In genomic region chr17:35752221-35752811, GRCm38 (mm10) we compare ENCODE assay signal across 9 mouse cellular contexts. TPM values are rescaled to one million over a fixed set of nuclear protein-coding genes. Genes with fewer than 3 reads are reported as not detected.
DNase-seq lines count a peak whose midpoint lies in the region; ATAC-seq and TF ChIP-seq lines count a peak whose summit lies in the region.
"Had no signal": no experiment of that assay in that cellular context is flagged by ENCODE, and none has a peak within 500 bp of the region (broad histone marks: within the 10 kb centered on the region; RNA-seq: fewer than 3 reads in every experiment).

No protein-coding gene starts in this region.

- H3K4me1 ChIP-seq in hindbrain, postnatal 0 days (ENCODE audit: insufficient read depth, low read length): no peaks in the 10 kb centered on the region; the same call in 1 of the 2 replicates
- peaks cover 54% of the 10 kb centered on the region for H3K4me1 ChIP-seq in liver, embryonic 15.5 days (replicated peaks)
- H3K4me1 ChIP-seq in olfactory bulb, adult 2 months (ENCODE audit: control insufficient read depth, insufficient read depth, low read length): peaks cover 10% of the 10 kb centered on the region
- no peaks in the 10 kb centered on the region for H3K4me1 ChIP-seq in intestine, postnatal 0 days (replicated peaks; ENCODE audit: control insufficient read depth, insufficient read depth, low read length)

- no peak for TF ChIP-seq POLR2A in olfactory bulb, adult 2 months (IDR thresholded peaks at IDR 0.05; ENCODE audit: insufficient read depth, low read depth, low read length)

- WGBS in hindbrain, postnatal 0 days: 15% methylated on average over 7 of the region's 7 CpGs
- 23% methylated on average over 7 of the region's 7 CpGs for WGBS in liver, embryonic 15.5 days (ENCODE audit: insufficient replicate concordance)
- WGBS in olfactory bulb, adult 2 months: 31% methylated on average over 7 of the region's 7 CpGs
- 51% methylated on average over 7 of the region's 7 CpGs for WGBS in intestine, postnatal 0 days

- no peaks in the 10 kb centered on the region for H3K36me3 ChIP-seq in hindbrain, postnatal 0 days (ENCODE audit: insufficient read depth, low read length)
- H3K36me3 ChIP-seq in liver, embryonic 15.5 days (replicated peaks): no peaks in the 10 kb centered on the region
- no peaks in the 10 kb centered on the region for H3K36me3 ChIP-seq in intestine, postnatal 0 days (ENCODE audit: control insufficient read depth, insufficient read depth)

- no peaks in the 10 kb centered on the region for H3K27me3 ChIP-seq in hindbrain, postnatal 0 days (ENCODE audit: insufficient read depth, low read length)
- no peaks in the 10 kb centered on the region; the same call in 1 of the 2 replicates for H3K27me3 ChIP-seq in liver, embryonic 15.5 days
- H3K27me3 ChIP-seq in intestine, postnatal 0 days (replicated peaks; ENCODE audit: control insufficient read depth, insufficient read depth, low read length): no peaks in the 10 kb centered on the region

- no peak for TF ChIP-seq CTCF in hindbrain, postnatal 0 days (IDR thresholded peaks at IDR 0.05; ENCODE audit: low read depth)
- TF ChIP-seq CTCF in olfactory bulb, adult 2 months (IDR thresholded peaks at IDR 0.05; ENCODE audit: insufficient read depth, low read depth, low read length): no peak
- TF ChIP-seq CTCF in intestine, postnatal 0 days (IDR thresholded peaks at IDR 0.05; ENCODE audit: low read depth): no peak

- no peak overlapping the region for H3K4me3 ChIP-seq in hindbrain, postnatal 0 days (ENCODE audit: low read length)
- H3K4me3 ChIP-seq in liver, embryonic 15.5 days (replicated peaks): no peak overlapping the region
- no peak overlapping the region for H3K4me3 ChIP-seq in olfactory bulb, adult 2 months (ENCODE audit: insufficient read depth, low read depth, low read length)
- no peak overlapping the region for H3K4me3 ChIP-seq in intestine, postnatal 0 days (ENCODE audit: low read depth, low read length)

- 0 out of 2 replicates have a peak overlapping the region, but pooled peaks have one; percentile 14 for H3K4me2 ChIP-seq in hindbrain, postnatal 0 days (ENCODE audit: low read depth, low read length)
- H3K4me2 ChIP-seq in liver, embryonic 15.5 days: no peak overlapping the region
- H3K4me2 ChIP-seq in intestine, postnatal 0 days (replicated peaks; ENCODE audit: low read depth): no peak overlapping the region

- peak; percentile 50 for DNase-seq in cerebellum, adult 11-12 months
- peak; percentile 64 for DNase-seq in testis, postnatal 10 days (ENCODE audit: low spot score)
- DNase-seq in testis, postnatal 14 days (ENCODE audit: low spot score): no peak
- DNase-seq in hindbrain, postnatal 0 days (ENCODE audit: low spot score): peak; percentile 82

- H3K27ac ChIP-seq in hindbrain, postnatal 0 days: peak overlapping the region; percentile 59
- H3K27ac ChIP-seq in liver, embryonic 15.5 days (replicated peaks): peak overlapping the region; percentile 45; the same call in 1 of the 2 replicates
- 0 out of 2 replicates have a peak overlapping the region, but pooled peaks have one; percentile 51 for H3K27ac ChIP-seq in olfactory bulb, adult 2 months (ENCODE audit: insufficient read depth, low read depth, low read length)
- no peak overlapping the region for H3K27ac ChIP-seq in intestine, postnatal 0 days (ENCODE audit: low read depth, low read length)
- H3K27ac ChIP-seq: liver, embryonic 14.5 days had no signal

- no peak; the same call in 1 of the 2 replicates for ATAC-seq in cerebellum, adult (ENCODE audit: insufficient number of reproducible peaks, low FRiP score, low TSS enrichment)
- ATAC-seq in hindbrain, postnatal 0 days: peak; percentile 96
- no peak for ATAC-seq in liver, embryonic 15.5 days (ENCODE audit: insufficient read depth)
- no peak for ATAC-seq in intestine, postnatal 0 days

- H3K9ac ChIP-seq in hindbrain, postnatal 0 days (replicated peaks; ENCODE audit: low read length): no peak overlapping the region
- no peak overlapping the region; the same call in 1 of the 2 replicates for H3K9ac ChIP-seq in liver, embryonic 15.5 days
- H3K9ac ChIP-seq in intestine, postnatal 0 days (ENCODE audit: low read depth, low read length): no peak overlapping the region
- H3K9ac ChIP-seq: liver, embryonic 14.5 days had no signal

- no peaks in the 10 kb centered on the region for H3K9me3 ChIP-seq in hindbrain, postnatal 0 days (ENCODE audit: low read length)
- H3K9me3 ChIP-seq in liver, embryonic 15.5 days (replicated peaks): no peaks in the 10 kb centered on the region
- H3K9me3 ChIP-seq in intestine, postnatal 0 days (ENCODE audit: control insufficient read depth): no peaks in the 10 kb centered on the region

RNA-seq across cellular contexts. Expression of gene Ddr1, which starts 47.9 kb away (rescaled TPM):
- 108 and 139 TPM in 2 replicates for total RNA-seq in hindbrain, postnatal 0 days (2014; rRNA removed)
- 63.3 and 66.3 TPM in 2 replicates for polyA plus RNA-seq in hindbrain, postnatal 0 days (2015; fragmentation: Nextera tagmentation; extraction: Ambion mirVana)
- polyA plus RNA-seq in liver, embryonic 15.5 days (2015; fragmentation: Nextera tagmentation; extraction: Ambion mirVana): 2.6 and 3.4 TPM in 2 replicates
- polyA plus RNA-seq in olfactory bulb, adult 2 months (2012; ENCODE audit: insufficient read depth, insufficient read length, low replicate concordance, missing spikeins): not detected in 2 replicates
- polyA plus RNA-seq in intestine, postnatal 0 days (2015; fragmentation: Nextera tagmentation; extraction: Ambion mirVana): 27.8 and 30.0 TPM in 2 replicates
